Mouse (Mus musculus) intestine, postnatal 0 days (tissue): ENCODE data around the gene Kctd13. TPM values are rescaled to one million over a fixed set of nuclear protein-coding genes. Genes with fewer than 3 reads are reported as not detected.

ENCODE experiments used
- ATAC-seq: fragments of 200-750 bp; cut with Nextera tagmentation; 2 replicates; pipeline ENCODE4 v1.8.0; 2017; ENCODE audit warnings: mild to moderate bottlenecking, moderate TSS enrichment, moderate library complexity
- H3K27ac ChIP-seq: fragments of 300-500 bp; sonication (generic); 2 replicates; pipeline ENCODE4 v1.5.1; 2014; ENCODE audit warnings: mild to moderate bottlenecking, low read depth, low read length, moderate library complexity
- H3K27me3 ChIP-seq: fragments of 300-500 bp; sonication (generic); replicated peaks from 2 replicates; pipeline ENCODE4 v1.6.1; 2014; ENCODE audit warnings: low read length, mixed read lengths; ENCODE audit not compliant: control insufficient read depth, insufficient read depth
- H3K36me3 ChIP-seq: fragments of 300-500 bp; sonication (generic); 2 replicates; pipeline ENCODE4 v1.6.1; 2014; ENCODE audit warnings: mild to moderate bottlenecking, moderate library complexity; ENCODE audit not compliant: control insufficient read depth, insufficient read depth
- H3K4me1 ChIP-seq: fragments of 300-500 bp; sonication (generic); replicated peaks from 2 replicates; pipeline ENCODE4 v1.6.1; 2014; ENCODE audit warnings: antibody characterized with exemption, low read length, mixed read lengths; ENCODE audit not compliant: control insufficient read depth, insufficient read depth
- H3K4me2 ChIP-seq: fragments of 300-500 bp; sonication (generic); replicated peaks from 2 replicates; pipeline ENCODE4 v1.6.1; 2014; ENCODE audit warnings: low read depth, mild to moderate bottlenecking, moderate library complexity
- H3K4me3 ChIP-seq: fragments of 300-500 bp; sonication (generic); 2 replicates; pipeline ENCODE4 v1.5.1; 2014; ENCODE audit warnings: low read depth, low read length
- H3K9ac ChIP-seq: fragments of 300-500 bp; sonication (generic); 2 replicates; pipeline ENCODE4 v1.6.1; 2014; ENCODE audit warnings: mild to moderate bottlenecking, low read depth, low read length
- H3K9me3 ChIP-seq: fragments of 300-500 bp; sonication (generic); 2 replicates; pipeline ENCODE4 v1.6.1; 2016; ENCODE audit warnings: mixed run types; ENCODE audit not compliant: control insufficient read depth
- CTCF ChIP-seq: sonication (generic); IDR thresholded peaks from 2 replicates; pipeline ENCODE4 v1.5.1; 2016; ENCODE audit warnings: low read depth, mild to moderate bottlenecking, control low read depth, antibody characterized with exemption, moderate library complexity
- WGBS: fragments of 180-500 bp; shearing (Covaris S2); extraction: QIAGEN DNeasy Blood & Tissue Kit; methylation state at CpG from one replicate; pipeline ENCODE4 v1.1.7; 2014; 5-methylcytosine and 5-hydroxymethylcytosine counted together
- polyA plus RNA-seq: library from polyadenylated mRNA; unstranded; fragments of >200 nt; fragmentation: Nextera tagmentation; extraction: Ambion mirVana; gene quantifications from 2 replicates; pipeline ENCODE4 v1.2.1, GENCODE M21; 2015

The Kctd13 gene
- 11.4 and 11.9 TPM in 2 replicates for polyA plus RNA-seq

DNA sequence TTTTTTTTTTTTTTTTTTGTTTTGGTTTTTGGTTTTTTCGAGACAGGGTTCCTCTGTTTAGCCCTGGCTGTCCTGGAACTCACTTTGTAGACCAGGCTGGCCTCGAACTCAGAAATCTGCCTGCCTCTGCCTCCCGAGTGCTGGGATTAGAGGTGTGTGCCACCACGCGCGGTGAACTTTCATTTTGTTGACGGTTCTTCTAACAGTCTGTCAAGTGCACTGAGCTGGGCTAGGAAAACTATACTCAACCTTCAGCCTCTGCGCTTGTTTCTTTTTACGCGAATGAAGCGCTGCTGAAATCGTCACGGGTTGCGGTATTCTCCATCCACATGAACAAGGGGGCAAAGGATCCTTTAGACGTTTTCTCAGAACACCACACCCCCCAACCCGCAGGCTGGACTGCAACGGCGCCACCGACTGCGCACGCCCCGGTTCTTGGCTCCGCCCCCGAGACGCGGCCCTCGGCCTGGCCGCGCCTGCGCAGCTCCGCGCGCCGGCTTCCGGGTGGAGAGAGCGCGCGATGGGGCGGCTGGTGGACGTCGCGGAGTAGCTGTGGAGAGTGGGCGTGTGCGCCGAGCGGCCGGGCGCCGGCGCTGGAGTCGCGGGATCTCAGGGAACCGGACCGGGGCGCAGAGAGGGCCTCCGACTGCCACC, at the start of gene Kctd13:
Kctd13 (plus strand) TSS at position 496 of the 654 bp plus-strand sequence.
- H3K27ac ChIP-seq, result peak within 1 kb of the TSS; percentile 66

GRCm38 (mm10) chr7:126881040-126881439, 47.6 kb upstream of the Kctd13 start:
- WGBS, result 71% methylated on average over 6 of the region's 6 CpGs
- H3K9ac ChIP-seq, result no peak overlapping the region
- ATAC-seq, result no peak

More for the DNA sequence above, at the start of gene Kctd13:
- Histone ChIP-seq H3K4me1 (0 out of 2 replicates have a peak, but pooled peaks cover 4% of the 10 kb centered on the region), H3K9me3 (no peaks in the 10 kb centered on the region), H3K4me3 (peak within 1 kb of the TSS; percentile 75), H3K4me2 (peak within 1 kb of the TSS; percentile 99), H3K27me3 (no peaks in the 10 kb centered on the region), H3K36me3 (peaks cover 19% of the 10 kb centered on the region), H3K9ac (peak within 1 kb of the TSS; percentile 78)
- peak; percentile 95 for ATAC-seq
- no peak; the same call in 1 of the 2 replicates for TF ChIP-seq CTCF
- 2% methylated on average over 56 of the region's 56 CpGs for WGBS

DNA sequence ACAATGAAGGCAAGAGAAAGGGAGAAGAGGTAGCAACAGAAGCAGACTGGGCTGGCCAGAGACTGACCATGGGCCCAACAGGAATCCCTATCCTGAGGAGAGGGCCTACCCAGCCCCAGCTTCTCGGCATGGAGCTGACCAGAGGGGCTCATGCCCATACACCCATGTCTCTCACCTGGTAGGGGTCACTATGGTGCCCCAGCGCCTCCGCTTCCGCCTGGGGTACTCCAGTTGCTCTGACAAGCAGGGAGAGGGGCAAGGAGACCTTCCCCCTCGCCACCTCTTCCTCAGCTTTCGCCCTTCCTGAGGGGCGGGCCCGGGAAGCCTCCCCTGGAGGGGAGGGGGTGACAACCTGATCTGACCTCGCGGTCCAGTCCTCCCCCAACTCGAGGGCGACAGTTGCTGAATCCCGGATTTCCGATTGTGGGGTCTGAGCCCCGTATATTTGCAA, 44.9 kb upstream of the Kctd13 start:
- Histone ChIP-seq H3K36me3 (peaks cover 24% of the 10 kb centered on the region; the same call in 1 of the 2 replicates), H3K27me3 (no peaks in the 10 kb centered on the region), H3K4me2 (peak overlapping the region; percentile 97), H3K4me1 (0 out of 2 replicates have a peak, but pooled peaks cover 5% of the 10 kb centered on the region), H3K27ac (peak overlapping the region; percentile 82; the same call in 1 of the 2 replicates), H3K9me3 (no peaks in the 10 kb centered on the region), H3K4me3 (peak overlapping the region; percentile 82), H3K9ac (peak overlapping the region; percentile 86)
- TF ChIP-seq CTCF, result no peak
- no peak for ATAC-seq
- WGBS, result under 1% methylated on average over 15 of the region's 15 CpGs

More at GRCm38 (mm10) chr7:126881040-126881439, 47.6 kb upstream of the Kctd13 start:
- no peak for TF ChIP-seq CTCF
- Histone ChIP-seq H3K27me3 (no peaks in the 10 kb centered on the region), H3K4me1 (0 out of 2 replicates have a peak, but pooled peaks cover 5% of the 10 kb centered on the region), H3K36me3 (peaks cover 49% of the 10 kb centered on the region), H3K4me2 (no peak overlapping the region), H3K9me3 (no peaks in the 10 kb centered on the region), H3K27ac (peak overlapping the region; percentile 9; the same call in 1 of the 2 replicates), H3K4me3 (no peak overlapping the region)

GRCm38 (mm10) chr7:126884286-126885164, 44.2 kb upstream of the Kctd13 start, which contains the start of gene Taok2:
Taok2 (minus strand) TSS chr7:126884703.
- Histone ChIP-seq H3K4me3 (peak within 1 kb of the TSS; percentile 82), H3K27ac (peak within 1 kb of the TSS; percentile 82), H3K9me3 (no peaks in the 10 kb centered on the region), H3K4me1 (0 out of 2 replicates have a peak, but pooled peaks cover 5% of the 10 kb centered on the region), H3K9ac (peak within 1 kb of the TSS; percentile 86), H3K27me3 (no peaks in the 10 kb centered on the region), H3K36me3 (peaks cover 16% of the 10 kb centered on the region; the same call in 1 of the 2 replicates), H3K4me2 (peak within 1 kb of the TSS; percentile 97)
- peak; percentile 36 for TF ChIP-seq CTCF
- peak; percentile 97 for ATAC-seq
- under 1% methylated on average over 56 of the region's 56 CpGs for WGBS

DNA sequence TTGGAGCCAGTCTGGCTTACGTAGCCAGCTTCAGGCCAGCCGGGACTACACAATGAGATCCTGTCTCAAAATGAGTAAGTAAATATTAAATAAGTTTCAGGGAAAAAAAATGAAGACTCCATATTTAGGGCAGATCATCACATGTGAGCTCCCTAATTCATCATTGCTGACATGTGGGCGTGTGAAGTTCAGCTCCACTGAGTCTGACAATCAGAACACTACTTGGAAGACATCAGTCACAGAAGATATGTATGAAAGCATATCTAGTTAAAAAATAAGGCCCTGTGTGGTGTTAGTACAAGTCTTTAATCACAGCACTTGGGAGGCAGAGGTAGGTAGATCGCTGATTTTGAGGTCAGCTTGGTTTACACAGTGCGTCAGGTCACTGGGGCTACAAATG, 41.4 kb upstream of the Kctd13 start:
- Histone ChIP-seq H3K27me3 (no peaks in the 10 kb centered on the region), H3K9me3 (no peaks in the 10 kb centered on the region), H3K27ac (no peak overlapping the region), H3K4me1 (0 out of 2 replicates have a peak, but pooled peaks cover 5% of the 10 kb centered on the region), H3K9ac (no peak overlapping the region), H3K4me2 (no peak overlapping the region), H3K4me3 (no peak overlapping the region), H3K36me3 (peaks cover 13% of the 10 kb centered on the region)
- TF ChIP-seq CTCF, result no peak
- 77% methylated on average over 5 of the region's 5 CpGs for WGBS
- no peak for ATAC-seq

DNA sequence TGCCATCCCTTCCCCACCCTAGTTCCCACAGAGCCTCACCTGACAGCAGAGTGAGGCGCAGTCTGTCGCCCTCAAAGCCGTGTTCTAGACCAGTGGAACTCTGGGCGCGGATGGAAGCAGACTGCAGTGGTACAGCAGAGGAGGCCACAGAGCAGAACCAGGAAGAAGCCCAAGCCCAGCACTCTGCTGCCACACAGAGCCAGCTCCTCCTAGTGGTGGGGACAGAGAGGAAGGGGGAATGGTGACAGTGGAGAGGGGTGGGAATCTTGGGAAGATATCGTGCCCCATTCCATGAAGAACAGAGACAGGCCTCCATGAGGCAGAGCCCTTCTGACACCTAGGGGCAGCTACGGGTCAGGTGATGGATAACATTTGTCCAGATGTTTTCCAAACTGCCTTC, 39.8 kb upstream of the Kctd13 start:
- Histone ChIP-seq H3K4me2 (no peak overlapping the region), H3K4me3 (no peak overlapping the region), H3K36me3 (peaks cover 13% of the 10 kb centered on the region), H3K27ac (no peak overlapping the region), H3K9me3 (no peaks in the 10 kb centered on the region), H3K4me1 (no peaks in the 10 kb centered on the region), H3K9ac (no peak overlapping the region), H3K27me3 (no peaks in the 10 kb centered on the region)
- WGBS, result 48% methylated on average over 7 of the region's 7 CpGs
- TF ChIP-seq CTCF, result peak; percentile 72
- ATAC-seq, result no peak
